Mouse (Mus musculus) stomach, postnatal 0 days (tissue): ENCODE results near the gene Cldn1. TPM values are rescaled to one million over a fixed set of nuclear protein-coding genes. Genes with fewer than 3 reads are reported as not detected.

ENCODE experiments used
- ATAC-seq: fragments of 200-750 bp; cut with Nextera tagmentation; 2 replicates; pipeline ENCODE4 v1.8.0; 2017; ENCODE audit not compliant: low FRiP score, low TSS enrichment
- DNase-seq: peaks from one replicate; pipeline ENCODE4 v3.0.0-alpha.2; 2016; ENCODE audit warnings: low spot score
- H3K27ac ChIP-seq: fragments of 300-500 bp; sonication (generic); replicated peaks from 2 replicates; pipeline ENCODE4 v1.5.1; 2014; ENCODE audit warnings: mild to moderate bottlenecking, control low read depth
- H3K27me3 ChIP-seq: fragments of 300-500 bp; sonication (generic); 2 replicates; pipeline ENCODE4 v1.6.1; 2014; ENCODE audit warnings: low read length; ENCODE audit not compliant: control insufficient read depth, insufficient read depth
- H3K36me3 ChIP-seq: fragments of 300-500 bp; sonication (generic); 2 replicates; pipeline ENCODE4 v1.6.1; 2014; ENCODE audit warnings: low read length, mixed read lengths; ENCODE audit not compliant: control insufficient read depth, insufficient read depth
- H3K4me1 ChIP-seq: fragments of 300-500 bp; sonication (generic); replicated peaks from 2 replicates; pipeline ENCODE4 v1.6.1; 2014; ENCODE audit warnings: antibody characterized with exemption; ENCODE audit not compliant: control insufficient read depth, insufficient read depth
- H3K4me2 ChIP-seq: fragments of 300-500 bp; sonication (generic); replicated peaks from 2 replicates; pipeline ENCODE4 v1.6.1; 2014; ENCODE audit warnings: low read depth, mild to moderate bottlenecking, control low read depth, moderate library complexity
- H3K4me3 ChIP-seq: fragments of 300-500 bp; sonication (generic); 2 replicates; pipeline ENCODE4 v1.5.1; 2014; ENCODE audit warnings: low read depth, low read length, control low read depth
- H3K9ac ChIP-seq: fragments of 300-500 bp; sonication (generic); 2 replicates; pipeline ENCODE4 v1.6.1; 2014; ENCODE audit warnings: mild to moderate bottlenecking, low read length, control low read depth, mixed read lengths
- H3K9me3 ChIP-seq: fragments of 300-500 bp; sonication (generic); 2 replicates; pipeline ENCODE4 v1.6.1; 2016; ENCODE audit warnings: low read length; ENCODE audit not compliant: control insufficient read depth
- CTCF ChIP-seq: IDR thresholded peaks from 2 replicates; pipeline ENCODE4 v1.5.1; 2016; ENCODE audit warnings: antibody characterized with exemption, low read depth, mild to moderate bottlenecking, moderate library complexity
- EP300 ChIP-seq: optimal IDR thresholded peaks from 2 replicates; pipeline ENCODE3; 2016; ENCODE audit warnings: antibody characterized with exemption
- WGBS: fragments of 180-500 bp; shearing (Covaris S2); extraction: QIAGEN DNeasy Blood & Tissue Kit; methylation state at CpG from one replicate; pipeline ENCODE4 v1.1.7; 2014; 5-methylcytosine and 5-hydroxymethylcytosine counted together
- polyA plus RNA-seq: library from polyadenylated mRNA; unstranded; fragments of >200 nt; fragmentation: Nextera tagmentation; extraction: Ambion mirVana; gene quantifications from 2 replicates; pipeline ENCODE4 v1.2.1, GENCODE M21; 2015

The Cldn1 gene
- polyA plus RNA-seq, 1 experiment from 2014 or later: 14.1 TPM

- ATAC-seq (no peak), DNase-seq (no peak)
- Histone ChIP-seq H3K4me1 (no peaks in the 10 kb centered on the region), H3K4me2 (no peak overlapping the region), H3K4me3 (no peak overlapping the region), H3K9me3 (no peaks in the 10 kb centered on the region), H3K27ac (no peak overlapping the region), H3K36me3 (no peaks in the 10 kb centered on the region), H3K27me3 (no peaks in the 10 kb centered on the region), H3K9ac (no peak overlapping the region)
- WGBS: 64% methylated on average over 3 of the region's 3 CpGs
- TF ChIP-seq CTCF (no peak), EP300 (no peak)
These were observed 10.9 kb downstream of the Cldn1 start for GRCm38 (mm10) chr16:26360694-26361093.

GRCm38 (mm10) chr16:26359619-26360018 lies 12.0 kb downstream of the Cldn1 start:
- H3K9ac ChIP-seq: no peak overlapping the region
- DNase-seq (no peak), ATAC-seq (no peak)
- H3K4me3 ChIP-seq: no peak overlapping the region
- no peaks in the 10 kb centered on the region for H3K4me1 ChIP-seq
- H3K27me3 ChIP-seq: no peaks in the 10 kb centered on the region
- H3K9me3 ChIP-seq: no peaks in the 10 kb centered on the region
- TF ChIP-seq EP300: no peak
- TF ChIP-seq CTCF: no peak
- H3K27ac ChIP-seq: no peak overlapping the region
- WGBS: 85% methylated on average over 4 of the region's 4 CpGs
- H3K4me2 ChIP-seq: no peak overlapping the region
- no peaks in the 10 kb centered on the region for H3K36me3 ChIP-seq

- WGBS: 85% methylated on average over 5 of the region's 5 CpGs
These were observed 12.7 kb downstream of the Cldn1 start for GRCm38 (mm10) chr16:26358898-26359297.

GRCm38 (mm10) chr16:26357863-26358780 lies 13.5 kb downstream of the Cldn1 start:
- ATAC-seq: no peak

More at GRCm38 (mm10) chr16:26358898-26359297, 12.7 kb downstream of the Cldn1 start:
- TF ChIP-seq CTCF (no peak), EP300 (no peak)
- Histone ChIP-seq H3K36me3 (no peaks in the 10 kb centered on the region), H3K9ac (no peak overlapping the region), H3K4me2 (no peak overlapping the region), H3K4me3 (no peak overlapping the region), H3K27me3 (no peaks in the 10 kb centered on the region), H3K27ac (no peak overlapping the region), H3K4me1 (no peaks in the 10 kb centered on the region), H3K9me3 (no peaks in the 10 kb centered on the region)
- no peak for ATAC-seq
- no peak for DNase-seq

GRCm38 (mm10) chr16:26355513-26355912 lies 16.1 kb downstream of the Cldn1 start:
- Histone ChIP-seq H3K9me3 (no peaks in the 10 kb centered on the region), H3K27ac (no peak overlapping the region), H3K27me3 (no peaks in the 10 kb centered on the region), H3K4me2 (no peak overlapping the region), H3K4me3 (no peak overlapping the region), H3K9ac (no peak overlapping the region), H3K36me3 (no peaks in the 10 kb centered on the region), H3K4me1 (no peaks in the 10 kb centered on the region)
- no peak for ATAC-seq
- DNase-seq: no peak
- 78% methylated on average over 1 of the region's 1 CpGs for WGBS
- TF ChIP-seq CTCF (no peak), EP300 (no peak)

More at GRCm38 (mm10) chr16:26357863-26358780, 13.5 kb downstream of the Cldn1 start:
- no peak for DNase-seq
- Histone ChIP-seq H3K36me3 (no peaks in the 10 kb centered on the region), H3K9me3 (no peaks in the 10 kb centered on the region), H3K27ac (no peak overlapping the region), H3K4me3 (no peak overlapping the region), H3K4me1 (no peaks in the 10 kb centered on the region), H3K9ac (no peak overlapping the region), H3K4me2 (no peak overlapping the region), H3K27me3 (no peaks in the 10 kb centered on the region)
- 49% methylated on average over 5 of the region's 5 CpGs for WGBS
- TF ChIP-seq CTCF (no peak), EP300 (no peak)

- no peak overlapping the region for H3K27ac ChIP-seq
- no peaks in the 10 kb centered on the region for H3K27me3 ChIP-seq
- ATAC-seq (no peak), DNase-seq (no peak)
- H3K9me3 ChIP-seq: no peaks in the 10 kb centered on the region
- H3K9ac ChIP-seq: no peak overlapping the region
- no peaks in the 10 kb centered on the region for H3K36me3 ChIP-seq
- 74% methylated on average over 4 of the region's 4 CpGs for WGBS
- H3K4me1 ChIP-seq: no peaks in the 10 kb centered on the region
- TF ChIP-seq EP300 (no peak), CTCF (no peak)
- H3K4me2 ChIP-seq: no peak overlapping the region
- no peak overlapping the region for H3K4me3 ChIP-seq
These were observed 20.9 kb downstream of the Cldn1 start for GRCm38 (mm10) chr16:26350786-26351185.
